Mouse (Mus musculus) C2C12 (cell line): ENCODE measurements around the gene Vps11.

ENCODE experiments used
- CTCF ChIP-seq: IDR thresholded peaks from one replicate; pipeline ENCODE4 v1.5.1; 2011; ENCODE audit not compliant: control insufficient read depth, insufficient read depth, insufficient read length
- FOSL1 ChIP-seq: IDR thresholded peaks from one replicate; pipeline ENCODE4 v1.8.0; 2011; ENCODE audit warnings: mild to moderate bottlenecking, low read length; ENCODE audit not compliant: poor library complexity, insufficient read depth, severe bottlenecking

GRCm38 (mm10) chr9:44318826-44319095 lies 42.7 kb downstream of the Vps11 start:
- TF ChIP-seq FOSL1: no peak
- no peak for TF ChIP-seq CTCF
